Mouse (Mus musculus) retina, embryonic 14.5 days (tissue): ENCODE measurements around the gene Gm3248.
"Not testable (repeated sequence)": the region's sequence is repeated elsewhere in the genome, so short reads cannot be mapped to it uniquely, and the experiment has no call there.

Experiments used
- DNase-seq: peaks from one replicate; pipeline ENCODE4 v3.0.0-alpha.2; 2015; ENCODE audit warnings: low spot score

Gene Gm3248

GRCm38 (mm10) chr14:5961635-5962034 lies at the start of gene Gm3248:
Gm3248 (minus strand) TSS chr14:5961745.
- DNase-seq, result not testable (repeated sequence)

GRCm38 (mm10) chr14:5987136-5987535 lies 25.6 kb upstream of the Gm3248 start:
- not testable (repeated sequence) for DNase-seq

DNA sequence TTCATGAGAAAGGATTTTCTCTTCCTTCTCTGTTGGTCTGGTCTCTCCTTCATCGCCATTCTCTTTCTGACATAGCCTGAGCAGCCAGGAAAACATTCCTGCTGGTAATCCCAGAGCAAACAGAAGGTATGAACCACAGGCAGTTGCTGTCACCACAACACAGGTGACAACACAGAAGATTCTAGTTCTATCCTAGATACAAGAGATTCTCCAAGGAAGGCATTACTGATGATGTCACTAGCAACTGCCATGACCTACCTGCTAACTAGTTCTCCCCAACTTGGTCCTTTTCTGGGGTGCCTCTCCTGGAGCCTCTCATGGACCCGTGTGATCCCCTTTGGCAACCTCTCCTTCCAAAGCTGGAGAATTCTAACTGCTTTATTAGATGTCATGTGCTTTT lies 17.5 kb upstream of the Gm3248 start, which contains the start of gene Gm3453:
TSS of gene Gm3453 (minus strand) at position 101 of the 400 bp plus-strand sequence.
- not testable (repeated sequence) for DNase-seq

GRCm38 (mm10) chr14:5962441-5962840 lies 896 bp upstream of the Gm3248 start:
- not testable (repeated sequence) for DNase-seq

GRCm38 (mm10) chr14:5961102-5961501 lies 443 bp downstream of the Gm3248 start:
- DNase-seq, result not testable (repeated sequence)

GRCm38 (mm10) chr14:5960479-5960878 lies 1.1 kb downstream of the Gm3248 start:
- not testable (repeated sequence) for DNase-seq

- not testable (repeated sequence) for DNase-seq
Observed at GRCm38 (mm10) chr14:5923276-5923675, 38.3 kb downstream of the Gm3248 start.

DNA sequence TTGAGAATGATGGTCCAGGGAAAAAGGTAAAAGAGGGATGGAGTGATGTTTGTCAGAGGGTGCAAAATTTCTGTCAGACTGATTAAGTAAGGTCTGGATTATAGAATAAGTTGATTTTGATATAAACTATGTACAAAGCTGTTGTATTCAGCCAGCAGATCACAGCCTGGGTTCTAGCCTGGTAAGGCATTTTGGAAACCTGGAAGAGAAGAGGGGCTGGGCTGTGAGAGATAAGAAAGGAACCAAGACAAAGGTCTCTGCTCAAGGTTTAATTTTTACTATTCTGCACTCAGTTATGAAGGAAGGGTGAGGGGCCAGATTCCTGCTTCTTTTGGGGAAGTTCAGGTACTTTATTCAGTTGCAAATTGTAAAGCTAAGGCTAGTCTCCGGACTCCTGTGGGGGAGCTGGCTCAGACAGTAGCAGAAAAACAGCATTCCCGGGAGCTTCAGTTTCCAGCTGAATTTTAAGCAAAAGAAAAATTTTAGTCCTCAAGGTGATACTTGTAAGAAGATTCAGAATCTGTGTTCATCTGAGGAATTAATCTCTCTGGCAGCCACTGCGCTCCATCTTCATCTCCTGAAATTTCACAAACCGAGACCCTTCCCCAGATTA lies 43.1 kb downstream of the Gm3248 start:
- not testable (repeated sequence) for DNase-seq

DNA sequence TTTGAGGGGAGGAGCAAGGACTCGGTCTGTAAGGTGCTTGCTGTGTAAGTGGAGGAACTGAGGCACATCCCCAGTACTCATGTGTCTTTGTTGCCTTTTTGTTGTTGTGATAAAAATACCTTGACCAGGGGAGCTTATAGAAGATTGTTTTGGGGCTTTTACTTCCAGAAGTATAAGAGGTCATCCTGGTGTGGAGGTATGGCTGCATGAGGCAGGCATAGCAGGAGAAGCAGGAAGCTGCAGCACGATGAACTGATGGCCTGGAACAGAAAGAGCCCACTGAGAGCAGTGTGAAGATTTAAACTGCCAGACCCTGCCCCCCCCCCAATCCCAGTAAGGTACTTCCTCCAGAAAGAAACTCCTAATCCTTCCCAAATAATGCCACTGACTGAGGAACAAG lies 47.8 kb downstream of the Gm3248 start:
- DNase-seq, result not testable (repeated sequence)
